Mouse (Mus musculus) heart, embryonic 16.5 days (tissue): ENCODE measurements around the gene Ago1. TPM values are rescaled to one million over a fixed set of nuclear protein-coding genes. Genes with fewer than 3 reads are reported as not detected.

ENCODE experiments used
- ATAC-seq: fragments of 200-750 bp; cut with Nextera tagmentation; replicated peaks from 2 replicates; pipeline ENCODE4 v1.8.0; 2017; ENCODE audit warnings: moderate number of reproducible peaks; ENCODE audit not compliant: insufficient read depth, low FRiP score; ENCODE audit errors: extremely low read depth
- H3K27ac ChIP-seq: fragments of 300-500 bp; sonication (generic); 2 replicates; pipeline ENCODE4 v1.5.1; 2014; ENCODE audit warnings: mild to moderate bottlenecking, low read length, control low read depth, moderate library complexity
- H3K27me3 ChIP-seq: fragments of 300-500 bp; sonication (generic); 2 replicates; pipeline ENCODE4 v1.6.1; 2014; ENCODE audit warnings: low read length, mixed read lengths; ENCODE audit not compliant: control insufficient read depth, insufficient read depth
- H3K36me3 ChIP-seq: fragments of 300-500 bp; sonication (generic); 2 replicates; pipeline ENCODE4 v1.6.1; 2014; ENCODE audit not compliant: control insufficient read depth, insufficient read depth
- H3K4me1 ChIP-seq: fragments of 300-500 bp; sonication (generic); 2 replicates; pipeline ENCODE4 v1.6.1; 2014; ENCODE audit warnings: low read length, mixed read lengths; ENCODE audit not compliant: control insufficient read depth, insufficient read depth
- H3K4me2 ChIP-seq: fragments of 300-500 bp; sonication (generic); 2 replicates; pipeline ENCODE4 v1.6.1; 2014; ENCODE audit warnings: low read depth, mild to moderate bottlenecking, control low read depth, low read length
- H3K4me3 ChIP-seq: fragments of 300-500 bp; sonication (generic); 2 replicates; pipeline ENCODE4 v1.5.1; 2014; ENCODE audit warnings: mild to moderate bottlenecking, control low read depth, low read length
- H3K9ac ChIP-seq: fragments of 300-500 bp; sonication (generic); 2 replicates; pipeline ENCODE4 v1.6.1; 2014; ENCODE audit warnings: low read length, control low read depth
- H3K9me3 ChIP-seq: fragments of 300-500 bp; sonication (generic); replicated peaks from 2 replicates; pipeline ENCODE4 v1.6.1; 2016; ENCODE audit warnings: low read length; ENCODE audit not compliant: control insufficient read depth
- WGBS: fragments of 180-500 bp; shearing (Covaris S2); extraction: QIAGEN DNeasy Blood & Tissue Kit; methylation state at CpG from one replicate; pipeline ENCODE4 v1.1.7; 2014; 5-methylcytosine and 5-hydroxymethylcytosine counted together
- polyA plus RNA-seq: library from polyadenylated mRNA; unstranded; fragments of >200 nt; fragmentation: Nextera tagmentation; extraction: Ambion mirVana; gene quantifications from 2 replicates; pipeline ENCODE4 v1.2.1, GENCODE M21; 2015

Gene Ago1
- polyA plus RNA-seq = 2.1 and 2.3 TPM in 2 replicates

DNA sequence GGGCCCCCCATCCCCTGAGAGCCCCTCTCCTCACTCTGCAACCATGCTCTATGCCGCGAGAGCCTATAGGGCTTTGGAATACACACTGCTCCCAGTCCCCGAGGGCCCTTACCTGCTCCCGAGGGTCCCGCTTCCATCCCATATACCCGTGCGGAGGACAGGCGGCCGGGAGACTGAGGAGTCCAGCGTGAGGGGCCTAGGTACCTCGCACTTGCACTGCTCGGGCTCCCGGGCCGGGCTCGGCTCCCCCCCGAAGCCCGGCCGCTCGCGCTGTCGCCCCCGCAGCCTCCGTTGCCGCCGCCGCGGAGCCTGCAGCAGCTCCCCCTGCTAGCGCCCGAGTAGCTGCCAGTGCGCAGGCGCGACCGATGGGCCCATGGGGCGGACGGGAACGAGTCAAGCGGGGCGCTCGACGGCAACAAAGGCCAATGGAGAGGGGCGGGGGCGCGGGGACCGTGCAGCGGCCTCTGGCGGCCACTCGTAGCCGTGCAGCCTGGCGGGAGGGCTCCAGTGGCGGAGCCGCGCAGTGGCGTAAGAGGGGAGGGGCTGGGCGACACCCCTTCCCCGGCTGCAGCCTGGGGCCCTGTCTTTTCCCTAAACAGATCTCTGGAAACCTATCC is at the start of gene Ago1:
TSS of gene Ago1 (minus strand) at position 299 of the 617 bp plus-strand sequence.
- WGBS = under 1% methylated on average over 55 of the region's 55 CpGs
- H3K27me3 ChIP-seq = no peaks in the 10 kb centered on the region
- H3K4me1 ChIP-seq = peaks cover 22% of the 10 kb centered on the region
- H3K27ac ChIP-seq = peak within 1 kb of the TSS; percentile 79
- peak within 1 kb of the TSS; percentile 88 for H3K4me2 ChIP-seq
- no peaks in the 10 kb centered on the region for H3K36me3 ChIP-seq
- peak within 1 kb of the TSS; percentile 91 for H3K9ac ChIP-seq
- no peaks in the 10 kb centered on the region for H3K9me3 ChIP-seq
- peak within 1 kb of the TSS; percentile 98 for H3K4me3 ChIP-seq
- ATAC-seq = peak; percentile 90

- 76% methylated on average over 6 of the region's 6 CpGs for WGBS
- no peak overlapping the region for H3K27ac ChIP-seq
- no peak for ATAC-seq
Observed at GRCm38 (mm10) chr4:126512308-126513066, 44.1 kb upstream of the Ago1 start.

DNA sequence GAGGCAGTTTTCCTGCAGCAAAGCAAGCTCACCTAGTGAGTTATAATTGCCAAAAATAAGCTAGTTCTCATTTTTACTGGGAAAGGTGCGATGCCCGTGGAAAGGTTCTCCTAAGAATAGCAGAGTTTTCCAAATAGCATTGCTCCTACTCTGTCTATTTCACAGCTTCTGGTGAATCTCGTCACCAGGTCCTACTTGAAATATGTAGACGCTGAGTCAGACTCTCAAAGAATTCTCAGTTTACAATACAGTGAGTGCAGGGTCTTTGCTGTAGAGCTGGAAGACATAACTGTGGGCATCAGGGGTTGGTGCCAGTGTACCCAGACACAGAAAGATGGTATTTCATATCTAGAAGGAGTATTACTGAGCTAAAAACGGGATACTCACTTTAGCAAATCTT is 42.6 kb upstream of the Ago1 start:
- no peaks in the 10 kb centered on the region; the same call in none of the 2 replicates for H3K36me3 ChIP-seq
- WGBS = 72% methylated on average over 5 of the region's 5 CpGs
- ATAC-seq = no peak
- no peaks in the 10 kb centered on the region for H3K9me3 ChIP-seq
- no peak overlapping the region for H3K9ac ChIP-seq
- no peak overlapping the region for H3K27ac ChIP-seq
- H3K4me3 ChIP-seq = no peak overlapping the region
- H3K27me3 ChIP-seq = no peaks in the 10 kb centered on the region
- no peak overlapping the region for H3K4me2 ChIP-seq
- no peaks in the 10 kb centered on the region for H3K4me1 ChIP-seq

More at GRCm38 (mm10) chr4:126512308-126513066, 44.1 kb upstream of the Ago1 start:
- H3K36me3 ChIP-seq = no peaks in the 10 kb centered on the region; the same call in 1 of the 2 replicates
- no peaks in the 10 kb centered on the region for H3K9me3 ChIP-seq
- no peaks in the 10 kb centered on the region for H3K27me3 ChIP-seq
- H3K4me1 ChIP-seq = no peaks in the 10 kb centered on the region
- H3K9ac ChIP-seq = no peak overlapping the region
- H3K4me2 ChIP-seq = no peak overlapping the region
- H3K4me3 ChIP-seq = no peak overlapping the region

DNA sequence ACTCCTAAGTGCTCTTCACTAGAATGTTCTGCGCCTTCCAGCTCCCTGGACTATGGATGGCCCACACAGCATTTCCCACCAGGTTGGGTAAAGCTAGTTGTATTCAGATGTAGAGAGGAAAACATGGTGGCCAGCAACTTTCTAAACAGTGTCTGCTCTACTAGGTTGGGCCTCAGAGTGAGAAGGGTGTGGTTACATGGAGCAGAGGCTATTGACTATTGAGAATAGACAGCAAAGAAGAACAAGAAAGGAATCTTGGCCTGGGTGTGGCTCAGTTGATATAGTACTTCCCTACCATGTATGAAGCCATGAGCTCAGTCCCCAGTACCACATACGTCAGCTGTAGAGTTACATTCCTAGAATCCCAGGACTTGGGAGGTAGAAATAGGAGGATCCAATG is 40.7 kb upstream of the Ago1 start:
- no peaks in the 10 kb centered on the region; the same call in none of the 2 replicates for H3K36me3 ChIP-seq
- H3K9me3 ChIP-seq = no peaks in the 10 kb centered on the region
- no peaks in the 10 kb centered on the region for H3K4me1 ChIP-seq
- WGBS = 89% methylated on average over 2 of the region's 2 CpGs
- H3K9ac ChIP-seq = no peak overlapping the region
- H3K4me2 ChIP-seq = no peak overlapping the region
- ATAC-seq = no peak
- no peak overlapping the region for H3K27ac ChIP-seq
- no peak overlapping the region for H3K4me3 ChIP-seq
- no peaks in the 10 kb centered on the region for H3K27me3 ChIP-seq

DNA sequence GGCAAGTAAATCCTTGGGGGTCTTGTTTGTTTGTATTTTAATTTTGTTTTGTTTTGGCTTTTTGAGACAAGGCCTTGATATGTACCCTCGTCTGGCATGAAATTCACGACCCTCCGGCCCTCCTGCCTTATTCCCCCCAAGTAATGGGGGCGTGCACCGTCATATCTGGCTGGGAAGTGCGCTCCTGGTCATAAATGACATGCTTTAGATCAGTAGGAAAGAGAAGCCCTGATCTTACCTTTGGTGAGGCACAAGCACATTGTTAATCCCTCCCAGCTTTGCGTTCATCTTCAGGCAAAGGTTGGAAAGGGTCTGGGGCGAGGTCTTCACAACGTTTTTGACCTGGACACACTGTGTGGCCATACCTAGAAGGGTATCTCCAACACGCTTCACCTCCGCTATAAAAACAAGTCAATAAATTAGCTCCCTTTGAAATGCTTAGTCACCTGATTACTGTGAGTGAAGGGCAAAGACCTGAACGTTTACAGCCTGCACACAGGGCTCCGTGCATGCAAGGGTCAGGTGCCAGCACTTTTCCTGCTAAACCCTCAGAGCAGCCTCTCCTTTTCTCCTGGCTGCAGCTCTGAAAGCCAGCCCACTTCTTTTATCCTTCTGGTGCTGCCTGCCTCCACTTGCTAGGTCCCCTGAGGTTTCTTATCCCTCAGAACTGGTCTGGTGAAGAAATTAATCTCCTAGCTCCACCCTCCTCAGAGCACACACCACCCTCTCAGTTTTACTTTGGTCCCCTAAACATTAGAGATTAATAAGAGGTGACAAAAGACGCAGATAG is 39.9 kb upstream of the Ago1 start:
- Histone ChIP-seq H3K27ac (no peak overlapping the region), H3K9ac (no peak overlapping the region), H3K9me3 (no peaks in the 10 kb centered on the region), H3K4me2 (no peak overlapping the region), H3K27me3 (no peaks in the 10 kb centered on the region), H3K4me3 (no peak overlapping the region), H3K36me3 (no peaks in the 10 kb centered on the region; the same call in none of the 2 replicates), H3K4me1 (no peaks in the 10 kb centered on the region)
- ATAC-seq = no peak
- 69% methylated on average over 14 of the region's 14 CpGs for WGBS

- no peak for ATAC-seq
- Histone ChIP-seq H3K36me3 (no peaks in the 10 kb centered on the region; the same call in 1 of the 2 replicates), H3K4me3 (no peak overlapping the region), H3K27ac (no peak overlapping the region), H3K9me3 (no peaks in the 10 kb centered on the region), H3K4me1 (no peaks in the 10 kb centered on the region), H3K4me2 (no peak overlapping the region), H3K9ac (no peak overlapping the region), H3K27me3 (no peaks in the 10 kb centered on the region)
- WGBS = 45% methylated on average over 8 of the region's 8 CpGs
Observed at GRCm38 (mm10) chr4:126502977-126503309, 34.6 kb upstream of the Ago1 start.

- ATAC-seq = no peak
Observed at GRCm38 (mm10) chr4:126502141-126502976, 34.0 kb upstream of the Ago1 start.

DNA sequence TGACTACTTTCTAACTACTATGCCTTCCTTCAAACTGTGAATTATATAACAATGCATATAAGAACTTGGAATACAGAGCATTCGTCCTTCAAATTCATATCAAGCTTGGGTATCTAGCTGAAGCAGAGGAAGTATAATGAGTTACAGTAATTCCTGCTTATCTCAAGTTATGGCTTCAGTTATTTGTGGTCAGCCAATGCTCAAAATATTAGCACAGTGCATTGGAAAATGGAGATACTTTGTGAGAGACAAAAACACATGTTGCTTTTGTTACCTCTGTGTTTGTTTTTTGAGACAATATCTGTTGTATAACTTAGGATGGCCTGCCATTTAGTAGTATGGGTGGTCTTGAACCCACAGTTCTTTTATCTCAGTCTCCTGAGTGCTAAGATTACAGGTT is 30.2 kb upstream of the Ago1 start:
- Histone ChIP-seq H3K4me2 (no peak overlapping the region), H3K9me3 (no peaks in the 10 kb centered on the region), H3K36me3 (no peaks in the 10 kb centered on the region), H3K27ac (no peak overlapping the region), H3K9ac (no peak overlapping the region), H3K27me3 (no peaks in the 10 kb centered on the region), H3K4me1 (peaks cover 3% of the 10 kb centered on the region; the same call in 1 of the 2 replicates), H3K4me3 (no peak overlapping the region)
- WGBS = 54% methylated on average over 1 of the region's 1 CpGs
- no peak for ATAC-seq

More at GRCm38 (mm10) chr4:126502141-126502976, 34.0 kb upstream of the Ago1 start:
- Histone ChIP-seq H3K4me3 (no peak overlapping the region), H3K9ac (no peak overlapping the region), H3K27me3 (no peaks in the 10 kb centered on the region), H3K36me3 (no peaks in the 10 kb centered on the region; the same call in 1 of the 2 replicates), H3K9me3 (no peaks in the 10 kb centered on the region), H3K4me1 (no peaks in the 10 kb centered on the region), H3K4me2 (no peak overlapping the region), H3K27ac (no peak overlapping the region)
- WGBS = 55% methylated on average over 6 of the region's 6 CpGs
